Mouse (Mus musculus): Measurements from ENCODE around the gene Kpnb1.

- TF ChIP-seq CTCF (conservative IDR thresholded peaks at IDR 0.05; ENCODE audit: low read length) (no peak), POU5F1 (IDR thresholded peaks at IDR 0.05; ENCODE audit: borderline replicate concordance, low read length) (no peak)
Observed at GRCm38 (mm10) chr11:97192621-97192951, 4.9 kb upstream of the Kpnb1 start.

Data from E14TG2a.4 (cell line).